Mouse (Mus musculus) macrophage (primary cell): Measurements from ENCODE around the gene Atad2b. TPM values are rescaled to one million over a fixed set of nuclear protein-coding genes. Genes with fewer than 3 reads are reported as not detected.
"Not testable (repeated sequence)": the region's sequence is repeated elsewhere in the genome, so short reads cannot be mapped to it uniquely, and the experiment has no call there.

ENCODE experiments used
- H3K27ac ChIP-seq: fragments of 350-480 bp; formaldehyde crosslinking; 2 replicates; pipeline ENCODE4 v1.9.0; 2021
- H3K36me3 ChIP-seq: fragments of 350-480 bp; formaldehyde crosslinking; 2 replicates; pipeline ENCODE4 v1.9.0; 2021; ENCODE audit errors: inconsistent target
- H3K4me3 ChIP-seq: fragments of 350-480 bp; formaldehyde crosslinking; 2 replicates; pipeline ENCODE4 v1.9.0; 2021; ENCODE audit errors: inconsistent target
- H3K79me2 ChIP-seq: fragments of 350-480 bp; formaldehyde crosslinking; 2 replicates; pipeline ENCODE4 v1.9.0; 2021; ENCODE audit errors: inconsistent target
- WGBS: methylation state at CpG from one replicate; pipeline ENCODE4 v1.1.7; 2026; ENCODE audit warnings: inconsistent platforms; ENCODE audit not compliant: missing documents; 5-methylcytosine and 5-hydroxymethylcytosine counted together
- polyA plus RNA-seq: library from polyadenylated mRNA; stranded (reverse); fragments of 250-400 nt; gene quantifications from 3 replicates; pipeline ENCODE4 v1.2.4, GENCODE M21; 2018; ENCODE audit warnings: inconsistent platforms

Atad2b gene
- polyA plus RNA-seq, 1 experiment from 2014 or later, result 8.1 TPM

GRCm38 (mm10) chr12:4952272-4952671 is 35.1 kb downstream of the Atad2b start:
- Histone ChIP-seq H3K27ac (no peak overlapping the region), H3K4me3 (no peak overlapping the region), H3K79me2 (no peaks in the 10 kb centered on the region), H3K36me3 (peaks cover 71% of the 10 kb centered on the region)
- WGBS, result 82% methylated on average over 1 of the region's 1 CpGs

- 96% methylated on average over 4 of the region's 4 CpGs for WGBS
- Histone ChIP-seq H3K27ac (no peak overlapping the region), H3K79me2 (no peaks in the 10 kb centered on the region), H3K4me3 (no peak overlapping the region), H3K36me3 (peaks cover 77% of the 10 kb centered on the region)
Measured at GRCm38 (mm10) chr12:4953156-4953555, 36.0 kb downstream of the Atad2b start.

- 56% methylated on average over 1 of the region's 1 CpGs for WGBS
- Histone ChIP-seq H3K36me3 (peaks cover 49% of the 10 kb centered on the region), H3K27ac (no peak overlapping the region)
Measured at GRCm38 (mm10) chr12:4972939-4973338, 55.8 kb downstream of the Atad2b start.

GRCm38 (mm10) chr12:4978324-4978723 is 61.2 kb downstream of the Atad2b start:
- WGBS, result 98% methylated on average over 6 of the region's 6 CpGs
- H3K27ac ChIP-seq, result no peak overlapping the region
- H3K4me3 ChIP-seq, result no peak overlapping the region
- peaks cover 56% of the 10 kb centered on the region for H3K36me3 ChIP-seq
- H3K79me2 ChIP-seq, result no peaks in the 10 kb centered on the region

More at GRCm38 (mm10) chr12:4972939-4973338, 55.8 kb downstream of the Atad2b start:
- no peaks in the 10 kb centered on the region for H3K79me2 ChIP-seq
- no peak overlapping the region for H3K4me3 ChIP-seq

GRCm38 (mm10) chr12:4996981-4997380 is 79.8 kb downstream of the Atad2b start:
- Histone ChIP-seq H3K36me3 (peaks cover 6% of the 10 kb centered on the region; the same call in 1 of the 2 replicates), H3K4me3 (no peak overlapping the region), H3K27ac (no peak overlapping the region)

GRCm38 (mm10) chr12:5005338-5005737 is 88.2 kb downstream of the Atad2b start:
- WGBS, result 85% methylated on average over 3 of the region's 3 CpGs
- H3K4me3 ChIP-seq, result no peak overlapping the region
- H3K27ac ChIP-seq, result no peak overlapping the region
- H3K79me2 ChIP-seq, result no peaks in the 10 kb centered on the region
- H3K36me3 ChIP-seq, result peaks cover 16% of the 10 kb centered on the region; the same call in 1 of the 2 replicates

More at GRCm38 (mm10) chr12:4996981-4997380, 79.8 kb downstream of the Atad2b start:
- no peaks in the 10 kb centered on the region for H3K79me2 ChIP-seq

GRCm38 (mm10) chr12:5005776-5006175 is 88.6 kb downstream of the Atad2b start:
- H3K36me3 ChIP-seq, result peaks cover 21% of the 10 kb centered on the region; the same call in 1 of the 2 replicates
- H3K4me3 ChIP-seq, H3K79me2 ChIP-seq, H3K27ac ChIP-seq: not testable (repeated sequence)
- WGBS, result 96% methylated on average over 3 of the region's 3 CpGs

- H3K36me3 ChIP-seq, result peaks cover 38% of the 10 kb centered on the region; the same call in 1 of the 2 replicates
- H3K4me3 ChIP-seq, H3K79me2 ChIP-seq, H3K27ac ChIP-seq: not testable (repeated sequence)
- 100% methylated on average over 2 of the region's 2 CpGs for WGBS
Measured at GRCm38 (mm10) chr12:5008638-5009037, 91.5 kb downstream of the Atad2b start.

- Histone ChIP-seq H3K27ac (no peak overlapping the region), H3K36me3 (peaks cover 53% of the 10 kb centered on the region; the same call in 1 of the 2 replicates), H3K79me2 (no peaks in the 10 kb centered on the region), H3K4me3 (no peak overlapping the region)
- 96% methylated on average over 10 of the region's 10 CpGs for WGBS
Measured at GRCm38 (mm10) chr12:5025226-5025861, 108.2 kb downstream of the Atad2b start.

GRCm38 (mm10) chr12:5029035-5029434 is 111.9 kb downstream of the Atad2b start:
- Histone ChIP-seq H3K4me3 (no peak overlapping the region), H3K27ac (no peak overlapping the region), H3K79me2 (no peaks in the 10 kb centered on the region), H3K36me3 (peaks cover 67% of the 10 kb centered on the region; the same call in 1 of the 2 replicates)
- 91% methylated on average over 5 of the region's 5 CpGs for WGBS

GRCm38 (mm10) chr12:5038008-5038407 is 120.9 kb downstream of the Atad2b start:
- H3K27ac ChIP-seq, result no peak overlapping the region
- no peak overlapping the region for H3K4me3 ChIP-seq
- no peaks in the 10 kb centered on the region for H3K79me2 ChIP-seq
- 88% methylated on average over 2 of the region's 2 CpGs for WGBS
- H3K36me3 ChIP-seq, result peaks cover 70% of the 10 kb centered on the region

- H3K36me3 ChIP-seq, result peaks cover 33% of the 10 kb centered on the region; the same call in 1 of the 2 replicates
Measured at GRCm38 (mm10) chr12:5044141-5044540, 127.0 kb downstream of the Atad2b start.

GRCm38 (mm10) chr12:5048104-5048503 is 131.0 kb downstream of the Atad2b start:
- Histone ChIP-seq H3K79me2 (no peaks in the 10 kb centered on the region), H3K36me3 (peaks cover 12% of the 10 kb centered on the region; the same call in 1 of the 2 replicates), H3K27ac (no peak overlapping the region), H3K4me3 (no peak overlapping the region)
- 95% methylated on average over 4 of the region's 4 CpGs for WGBS

More at GRCm38 (mm10) chr12:5044141-5044540, 127.0 kb downstream of the Atad2b start:
- Histone ChIP-seq H3K27ac (no peak overlapping the region), H3K79me2 (no peaks in the 10 kb centered on the region), H3K4me3 (no peak overlapping the region)
- 95% methylated on average over 15 of the region's 15 CpGs for WGBS

GRCm38 (mm10) chr12:5067590-5067989 is 150.4 kb downstream of the Atad2b start:
- WGBS, result 60% methylated on average over 3 of the region's 3 CpGs
- no peak overlapping the region for H3K4me3 ChIP-seq
- no peak overlapping the region for H3K27ac ChIP-seq
- H3K36me3 ChIP-seq, result no peaks in the 10 kb centered on the region
- H3K79me2 ChIP-seq, result no peaks in the 10 kb centered on the region

GRCm38 (mm10) chr12:5070131-5070530 is 153.0 kb downstream of the Atad2b start:
- no peak overlapping the region for H3K27ac ChIP-seq
- no peak overlapping the region for H3K4me3 ChIP-seq
- 88% methylated on average over 3 of the region's 3 CpGs for WGBS
- no peaks in the 10 kb centered on the region for H3K36me3 ChIP-seq
- H3K79me2 ChIP-seq, result no peaks in the 10 kb centered on the region
